Mouse (Mus musculus) inflammation-experienced regulatory T-cells (primary cell): ENCODE data around the gene Nyap2. TPM values are rescaled to one million over a fixed set of nuclear protein-coding genes. Genes with fewer than 3 reads are reported as not detected.

Experiments used
- polyA plus RNA-seq, 2 experiments: library from polyadenylated mRNA; unstranded; fragments of 100-300 nt; shearing (Covaris generic); gene quantifications; one replicate each; pipeline ENCODE4 v1.2.1; 2017

Gene Nyap2
- polyA plus RNA-seq: under 1 TPM; 0.20 to 0.58 TPM

GRCm38 (mm10) chr1:81076831-81077664 lies at the start of gene Nyap2:
Gene Nyap2 (plus strand): TSS chr1:81076950.

